Mouse (Mus musculus): ENCODE results near the gene Gm10334. TPM values are rescaled to one million over a fixed set of nuclear protein-coding genes. Genes with fewer than 3 reads are reported as not detected.
"Not testable (repeated sequence)": the region's sequence is repeated elsewhere in the genome, so short reads cannot be mapped to it uniquely, and the experiment has no call there.

Gm10334 gene
- polyA plus RNA-seq (2012; rRNA removed) = not detected in 2 replicates

DNA sequence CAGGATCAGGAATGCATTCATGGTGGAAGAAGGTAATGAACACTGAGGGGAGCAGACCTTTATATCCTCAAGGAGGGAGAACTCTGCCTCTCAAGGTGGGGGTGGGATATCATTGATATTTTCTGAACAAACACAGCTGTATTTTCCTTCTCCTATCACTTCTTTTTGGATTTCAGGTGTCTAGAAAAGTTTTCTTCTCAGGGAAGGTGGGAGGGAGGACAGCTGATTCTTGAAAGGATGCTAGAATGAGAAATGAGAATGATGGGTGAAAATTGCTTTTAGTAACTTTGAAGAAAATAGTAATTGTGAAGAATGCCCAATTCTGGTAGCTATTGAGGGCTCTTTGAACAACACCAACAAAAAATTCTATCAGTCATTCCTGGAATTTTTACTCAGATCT is at the start of gene Gm10334:
Gene Gm10334, minus strand, starts transcription at position 101 of the 400 bp plus-strand sequence.
- H3K27ac ChIP-seq (ENCODE audit: insufficient read depth, low read length); H3K4me1 ChIP-seq (ENCODE audit: control insufficient read depth, insufficient read depth, low read length); H3K27me3 ChIP-seq (ENCODE audit: control insufficient read depth, insufficient read depth, low read length); H3K4me3 ChIP-seq (replicated peaks; ENCODE audit: insufficient read depth, low read depth, low read length); DNase-seq: not testable (repeated sequence)

DNA sequence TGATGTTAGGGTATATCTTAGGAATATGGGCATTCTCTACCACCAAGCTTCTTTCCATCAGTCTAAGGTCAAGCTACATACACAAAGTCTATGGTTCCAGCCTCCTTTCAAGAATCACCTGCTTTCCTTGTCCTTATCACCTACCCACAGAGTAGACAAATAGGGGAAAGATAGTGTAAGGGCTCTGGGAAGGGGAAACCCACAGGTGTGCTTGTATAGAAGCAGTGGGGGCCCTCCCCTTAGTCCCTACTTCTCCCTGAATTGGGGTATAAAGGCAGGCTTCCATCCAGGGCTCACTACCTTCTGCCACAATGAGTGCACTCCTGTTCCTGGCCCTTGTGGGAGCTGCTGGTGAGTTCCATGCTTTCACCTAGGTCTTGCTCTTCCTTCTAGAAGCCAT is 12.7 kb upstream of the Gm10334 start, which contains the start of gene Prss1:
Gene Prss1, plus strand, starts transcription at position 301 of the 400 bp plus-strand sequence.
- H3K27me3 ChIP-seq (ENCODE audit: control insufficient read depth, insufficient read depth, low read length); H3K4me3 ChIP-seq (replicated peaks; ENCODE audit: insufficient read depth, low read depth, low read length); DNase-seq; H3K4me1 ChIP-seq (ENCODE audit: control insufficient read depth, insufficient read depth, low read length); H3K27ac ChIP-seq (ENCODE audit: insufficient read depth, low read length): not testable (repeated sequence)

DNA sequence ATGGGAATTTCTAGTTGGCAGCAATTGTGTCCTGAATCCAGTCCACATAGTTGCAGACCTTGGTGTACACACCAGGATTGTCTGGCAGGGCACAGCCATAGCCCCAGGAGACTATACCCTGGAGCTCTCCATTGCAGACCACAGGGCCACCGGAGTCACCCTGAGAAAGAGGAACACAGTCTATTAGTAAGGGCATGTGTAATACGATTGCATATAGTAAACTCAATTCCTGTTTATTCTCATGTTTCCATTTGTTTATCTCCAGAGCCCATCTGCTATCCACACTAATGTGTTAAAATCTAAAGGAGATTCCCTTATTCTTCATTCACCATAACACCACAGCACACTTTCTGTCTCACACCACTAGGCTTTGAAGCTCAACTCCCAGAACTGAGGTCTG is 3.7 kb downstream of the Gm10334 start:
- WGBS = 88% methylated on average over 2 of the region's 2 CpGs
- DNase-seq; H3K4me3 ChIP-seq (replicated peaks; ENCODE audit: insufficient read depth, low read depth, low read length); H3K27ac ChIP-seq (ENCODE audit: insufficient read depth, low read length); H3K27me3 ChIP-seq (ENCODE audit: control insufficient read depth, insufficient read depth, low read length); H3K4me1 ChIP-seq (ENCODE audit: control insufficient read depth, insufficient read depth, low read length): not testable (repeated sequence)

Other genes with a start within 250 kb of the Gm10334 start
- gene Try4, start 143.9 kb downstream of the Gm10334 start, polyA plus RNA-seq (2012; rRNA removed) = not detected in 2 replicates
- not detected in 2 replicates for gene Try5, start 129.3 kb downstream of the Gm10334 start, polyA plus RNA-seq (2012; rRNA removed)
- not detected in 2 replicates for gene Try10, start 92.0 kb downstream of the Gm10334 start, polyA plus RNA-seq (2012; rRNA removed)
- not detected in 2 replicates for gene Prss3, start 68.5 kb downstream of the Gm10334 start, polyA plus RNA-seq (2012; rRNA removed)
- gene Gm5771, start 53.8 kb downstream of the Gm10334 start, polyA plus RNA-seq (2012; rRNA removed) = not detected in 2 replicates
- not detected in 2 replicates for gene Prss1, start 12.8 kb upstream of the Gm10334 start, polyA plus RNA-seq (2012; rRNA removed)
- gene Prss2, start 75.6 kb upstream of the Gm10334 start, polyA plus RNA-seq (2012; rRNA removed) = not detected in 2 replicates
- 21.7 and 27.4 TPM in 2 replicates for gene Ephb6, start 159.3 kb upstream of the Gm10334 start, polyA plus RNA-seq (2012; rRNA removed)
- gene Trpv6, start 190.3 kb upstream of the Gm10334 start, polyA plus RNA-seq (2012; rRNA removed) = 0.26 and 0.27 TPM in 2 replicates
- gene Trpv5, start 234.6 kb upstream of the Gm10334 start, polyA plus RNA-seq (2012; rRNA removed) = not detected in 2 replicates
- not detected in 2 replicates for gene Llcfc1, start 238.3 kb upstream of the Gm10334 start, polyA plus RNA-seq (2012; rRNA removed)

All from cerebellum, adult 2 months (tissue).